Mouse (Mus musculus): Measurements from ENCODE around the gene Psmb10. TPM values are rescaled to one million over a fixed set of nuclear protein-coding genes. Genes with fewer than 3 reads are reported as not detected.

Psmb10 gene
- polyA plus RNA-seq, 1 experiment: 91.4 TPM

Other genes starting within 250 kb of the Psmb10 start
- 31.7 and 35.4 TPM in 2 replicates for gene Acd, start 237.3 kb downstream of the Psmb10 start, polyA plus RNA-seq (2012; rRNA removed)
- 23.5 and 24.1 TPM in 2 replicates for gene Pard6a, start 237.3 kb downstream of the Psmb10 start, polyA plus RNA-seq (2012; rRNA removed)
- gene 4933405L10Rik, start 230.8 kb downstream of the Psmb10 start, polyA plus RNA-seq (2012; rRNA removed): 0.15 TPM in 1 of 2 replicates, not detected in the other
- gene Enkd1, start 230.2 kb downstream of the Psmb10 start, polyA plus RNA-seq (2012; rRNA removed): 5.8 and 8.4 TPM in 2 replicates
- gene Gfod2, start 179.8 kb downstream of the Psmb10 start, polyA plus RNA-seq (2012; rRNA removed): 5.3 and 6.7 TPM in 2 replicates
- 20.0 and 20.4 TPM in 2 replicates for gene Ranbp10, start 111.1 kb downstream of the Psmb10 start, polyA plus RNA-seq (2012; rRNA removed)
- gene Tsnaxip1, start 110.7 kb downstream of the Psmb10 start, polyA plus RNA-seq (2012; rRNA removed): 1.1 and 1.2 TPM in 2 replicates
- 18.9 and 23.0 TPM in 2 replicates for gene Cenpt, start 85.2 kb downstream of the Psmb10 start, polyA plus RNA-seq (2012; rRNA removed)
- 44.3 and 46.8 TPM in 2 replicates for gene Thap11, start 83.3 kb downstream of the Psmb10 start, polyA plus RNA-seq (2012; rRNA removed)
- 23.5 and 25.7 TPM in 2 replicates for gene Nutf2, start 77.9 kb downstream of the Psmb10 start, polyA plus RNA-seq (2012; rRNA removed)
- gene Edc4, start 57.6 kb downstream of the Psmb10 start, polyA plus RNA-seq (2012; rRNA removed): 54.3 and 63.5 TPM in 2 replicates
- gene Nrn1l, start 44.9 kb downstream of the Psmb10 start, polyA plus RNA-seq (2012; rRNA removed): 1.4 and 1.7 TPM in 2 replicates
- gene Pskh1, start 38.0 kb downstream of the Psmb10 start, polyA plus RNA-seq (2012; rRNA removed): 47.8 and 51.9 TPM in 2 replicates
- gene Ctrl, start 4.6 kb downstream of the Psmb10 start, polyA plus RNA-seq (2012; rRNA removed): 1.5 and 7.4 TPM in 2 replicates
- 2.3 and 2.6 TPM in 2 replicates for gene Lcat, start 4.9 kb upstream of the Psmb10 start, polyA plus RNA-seq (2012; rRNA removed)
- 46.8 and 56.3 TPM in 2 replicates for gene Slc12a4, start 27.7 kb upstream of the Psmb10 start, polyA plus RNA-seq (2012; rRNA removed)
- 0.92 and 1.7 TPM in 2 replicates for gene Dpep3, start 41.0 kb upstream of the Psmb10 start, polyA plus RNA-seq (2012; rRNA removed)
- gene Dus2, start 52.9 kb upstream of the Psmb10 start, polyA plus RNA-seq (2012; rRNA removed): 14.5 and 14.6 TPM in 2 replicates
- gene Dpep2nb, start 67.5 kb upstream of the Psmb10 start, polyA plus RNA-seq (2012; rRNA removed): not detected in 2 replicates
- 8.9 and 9.9 TPM in 2 replicates for gene Ddx28, start 73.4 kb upstream of the Psmb10 start, polyA plus RNA-seq (2012; rRNA removed)
- gene Nfatc3, start 120.4 kb upstream of the Psmb10 start, polyA plus RNA-seq (2012; rRNA removed): 23.5 and 26.6 TPM in 2 replicates
- gene Esrp2, start 198.5 kb upstream of the Psmb10 start, polyA plus RNA-seq (2012; rRNA removed): 59.5 and 80.6 TPM in 2 replicates
- 21.4 and 23.4 TPM in 2 replicates for gene Pla2g15, start 212.0 kb upstream of the Psmb10 start, polyA plus RNA-seq (2012; rRNA removed)
- gene Slc7a6, start 230.4 kb upstream of the Psmb10 start, polyA plus RNA-seq (2012; rRNA removed): 18.3 and 24.9 TPM in 2 replicates

Data from gonadal fat pad, adult 2 months (tissue).